Mouse (Mus musculus) MEL (cell line): ENCODE results near the gene Spire2. TPM values are rescaled to one million over a fixed set of nuclear protein-coding genes. Genes with fewer than 3 reads are reported as not detected.

ENCODE experiments used
- DNase-seq: peaks from one replicate; pipeline ENCODE4 v3.0.0; 2011; ENCODE audit warnings: low read depth, low spot score
- H3K27ac ChIP-seq: 2 replicates; pipeline ENCODE4 v1.5.1; 2012; ENCODE audit warnings: low read depth, mild to moderate bottlenecking, control low read depth, low read length, moderate library complexity; ENCODE audit not compliant: control insufficient read depth
- H3K27me3 ChIP-seq, 2 experiments: fragments of 150-350 bp in 1 of 2; sonication (generic) in 1 of 2; 2 replicates each; pipeline ENCODE4 v1.6.1; 2012; ENCODE audit warnings: low read length in 2 of 2, mild to moderate bottlenecking in 2 of 2, improper control_type of control experiment in 1 of 2, moderate library complexity in 1 of 2; ENCODE audit not compliant: insufficient read depth in 2 of 2, control insufficient read depth in 1 of 2
- H3K36me3 ChIP-seq, 2 experiments: 2 replicates each; pipeline ENCODE4 v1.6.1; 2012 to 2014; ENCODE audit warnings: low read length in 2 of 2, improper control_type of control experiment in 1 of 2, inconsistent platforms in 1 of 2, mild to moderate bottlenecking in 1 of 2; ENCODE audit not compliant: insufficient read depth in 2 of 2, control insufficient read depth in 1 of 2
- H3K4me1 ChIP-seq, 2 experiments: fragments of 150-350 bp in 1 of 2; sonication (generic) in 1 of 2; 2 replicates each; pipeline ENCODE4 v1.6.1; 2012; ENCODE audit warnings: low read length in 2 of 2, improper control_type of control experiment in 1 of 2, mild to moderate bottlenecking in 1 of 2; ENCODE audit not compliant: insufficient read depth in 2 of 2, control insufficient read depth in 1 of 2
- H3K4me3 ChIP-seq, 2 experiments: fragments of 150-350 bp in 1 of 2; sonication (generic) in 1 of 2; 2 replicates each; pipeline ENCODE4 v1.5.1; 2012; ENCODE audit warnings: low read depth in 2 of 2, low read length in 2 of 2, mild to moderate bottlenecking in 2 of 2, moderate library complexity in 2 of 2, control low read depth in 1 of 2, improper control_type of control experiment in 1 of 2; ENCODE audit not compliant: control insufficient read depth in 1 of 2, insufficient read depth in 1 of 2
- H3K79me2 ChIP-seq: 2 replicates; pipeline ENCODE4 v1.6.1; 2012; ENCODE audit warnings: mild to moderate bottlenecking, low read length, moderate library complexity; ENCODE audit not compliant: control insufficient read depth, poor library complexity, insufficient read depth
- H3K9ac ChIP-seq: 2 replicates; pipeline ENCODE4 v1.6.1; 2012; ENCODE audit warnings: low read depth, mild to moderate bottlenecking, control low read depth, low read length, moderate library complexity; ENCODE audit not compliant: control insufficient read depth, poor library complexity, severe bottlenecking
- H3K9me3 ChIP-seq: fragments of 150-350 bp; sonication (generic); replicated peaks from 2 replicates; pipeline ENCODE4 v1.6.1; 2012; ENCODE audit warnings: mild to moderate bottlenecking, low read length, improper control_type of control experiment, moderate library complexity; ENCODE audit not compliant: insufficient read depth
- BHLHE40 ChIP-seq: IDR thresholded peaks from 2 replicates; pipeline ENCODE4 v1.6.1; 2012; ENCODE audit warnings: low read depth, mild to moderate bottlenecking, inconsistent platforms, low read length, improper control_type of control experiment, borderline replicate concordance
- E2F4 ChIP-seq: IDR thresholded peaks from 2 replicates; pipeline ENCODE4 v1.6.1; 2011; ENCODE audit warnings: low read depth, low read length, improper control_type of control experiment, borderline replicate concordance
- EP300 ChIP-seq, 2 experiments: IDR thresholded peaks; 2 replicates each; pipeline ENCODE4 v1.6.1; 2011; ENCODE audit warnings: improper control_type of control experiment in 2 of 2, low read length in 2 of 2, low read depth in 1 of 2, mild to moderate bottlenecking in 1 of 2
- GABPA ChIP-seq: IDR thresholded peaks from 2 replicates; pipeline ENCODE4 v1.6.1; 2012; ENCODE audit warnings: low read depth, mild to moderate bottlenecking, inconsistent platforms, low read length, improper control_type of control experiment, moderate library complexity
- HCFC1 ChIP-seq: IDR thresholded peaks from 2 replicates; pipeline ENCODE4 v1.6.1; 2012; ENCODE audit warnings: low read depth, mild to moderate bottlenecking, inconsistent platforms, low read length, improper control_type of control experiment, moderate library complexity
- JUND ChIP-seq: IDR thresholded peaks from 2 replicates; pipeline ENCODE4 v1.6.1; 2011; ENCODE audit warnings: low read depth, mild to moderate bottlenecking, improper control_type of control experiment, low read length
- KAT2A ChIP-seq: conservative IDR thresholded peaks from 2 replicates; pipeline ENCODE4 v1.6.1; 2012; ENCODE audit warnings: low read depth, low read length, improper control_type of control experiment, inconsistent platforms
- MAFK ChIP-seq: IDR thresholded peaks from 2 replicates; pipeline ENCODE4 v1.6.1; 2011; ENCODE audit warnings: low read depth, mild to moderate bottlenecking, low read length, improper control_type of control experiment, borderline replicate concordance
- MAX ChIP-seq: IDR thresholded peaks from 2 replicates; pipeline ENCODE4 v1.6.1; 2011; ENCODE audit warnings: low read length, improper control_type of control experiment
- MYB ChIP-seq: IDR thresholded peaks from 2 replicates; pipeline ENCODE4 v1.6.1; 2011; ENCODE audit warnings: mild to moderate bottlenecking, low read depth, low read length, improper control_type of control experiment
- MYC ChIP-seq: IDR thresholded peaks from 2 replicates; pipeline ENCODE4 v1.6.1; 2011; ENCODE audit warnings: low read depth, mild to moderate bottlenecking, low read length, improper control_type of control experiment, moderate library complexity
- NELFE ChIP-seq: IDR thresholded peaks from 2 replicates; pipeline ENCODE4 v1.6.1; 2011; ENCODE audit warnings: low read depth, low read length, improper control_type of control experiment
- POLR2A ChIP-seq, 2 experiments: IDR thresholded peaks; 2 replicates each; pipeline ENCODE4 v1.6.1; 2011 to 2012; ENCODE audit warnings: low read length in 2 of 2, mild to moderate bottlenecking in 2 of 2, control low read depth in 1 of 2, improper control_type of control experiment in 1 of 2, low read depth in 1 of 2, moderate library complexity in 1 of 2; ENCODE audit not compliant: control insufficient read depth in 1 of 2, insufficient read depth in 1 of 2, poor library complexity in 1 of 2
- POLR2AphosphoS2 ChIP-seq: IDR thresholded peaks from 2 replicates; pipeline ENCODE4 v1.6.1; 2011; ENCODE audit warnings: low read length, improper control_type of control experiment
- POLR2AphosphoS5 ChIP-seq: IDR thresholded peaks from 2 replicates; pipeline ENCODE4 v1.6.1; 2012; ENCODE audit warnings: low read depth, borderline replicate concordance, mild to moderate bottlenecking, inconsistent platforms, low read length, moderate library complexity, mixed read lengths
- RAD21 ChIP-seq: IDR thresholded peaks from 2 replicates; pipeline ENCODE4 v1.6.1; 2011; ENCODE audit warnings: mild to moderate bottlenecking, low read depth, low read length, improper control_type of control experiment
- SMC3 ChIP-seq: IDR thresholded peaks from 2 replicates; pipeline ENCODE4 v1.6.1; 2011; ENCODE audit warnings: low read depth, low read length, improper control_type of control experiment
- TCF12 ChIP-seq: IDR thresholded peaks from 2 replicates; pipeline ENCODE4 v1.6.1; 2014; ENCODE audit warnings: low read depth, mild to moderate bottlenecking, inconsistent platforms, low read length, improper control_type of control experiment, moderate library complexity
- USF1 ChIP-seq: IDR thresholded peaks from 2 replicates; pipeline ENCODE4 v1.6.1; 2014; ENCODE audit warnings: low read depth, mild to moderate bottlenecking, inconsistent platforms, low read length, improper control_type of control experiment, moderate library complexity
- USF2 ChIP-seq, 2 experiments: IDR thresholded peaks; 2 replicates each; pipeline ENCODE4 v1.6.1; 2011 to 2012; ENCODE audit warnings: improper control_type of control experiment in 2 of 2, low read length in 2 of 2, borderline replicate concordance in 1 of 2, inconsistent platforms in 1 of 2, low read depth in 1 of 2, mild to moderate bottlenecking in 1 of 2; ENCODE audit not compliant: insufficient read depth in 1 of 2
- ZC3H11A ChIP-seq: IDR thresholded peaks from 2 replicates; pipeline ENCODE4 v1.6.1; 2012; ENCODE audit warnings: low read depth, mild to moderate bottlenecking, inconsistent platforms, low read length, improper control_type of control experiment
- ZNF384 ChIP-seq: IDR thresholded peaks from 2 replicates; pipeline ENCODE4 v1.6.1; 2012; ENCODE audit warnings: low read depth, mild to moderate bottlenecking, inconsistent platforms, low read length, improper control_type of control experiment
- polyA plus RNA-seq, 2 experiments: library from polyadenylated mRNA; stranded (reverse) in 1 of 2; unstranded in 1 of 2; fragments of >175 nt in 1 of 2; fragments of >200 nt in 1 of 2; gene quantifications; 2 replicates each; pipeline versions ENCODE4 v1.2.1 to v1.2.4; 2012; ENCODE audit warnings: low replicate concordance in 2 of 2, low read depth in 1 of 2; ENCODE audit not compliant: insufficient read length in 2 of 2, insufficient read depth in 1 of 2, missing spikeins in 1 of 2
- total RNA-seq: library from RNA; depleted of rRNA; stranded (reverse); fragments of 300-350 nt; gene quantifications from 2 replicates; pipeline ENCODE4 v1.2.3, GENCODE M21; 2012

The Spire2 gene
- total and polyA plus RNA-seq, 3 experiments = 1.1 to 5.4 TPM; not detected in 1

GRCm38 (mm10) chr8:123345856-123346255, 13.3 kb downstream of the Spire2 start:
- H3K27me3 ChIP-seq = no peaks in the 10 kb centered on the region
- no peak overlapping the region for H3K9ac ChIP-seq
- no peaks in the 10 kb centered on the region for H3K4me1 ChIP-seq
- no peak overlapping the region for H3K4me3 ChIP-seq
- H3K36me3 ChIP-seq = no peaks in the 10 kb centered on the region; a peak in 1 of 4 replicates
- no peak for DNase-seq
- H3K79me2 ChIP-seq = no peaks in the 10 kb centered on the region
- no peak overlapping the region for H3K27ac ChIP-seq
- H3K9me3 ChIP-seq = no peaks in the 10 kb centered on the region
- TF ChIP-seq GABPA (no peak), MAFK (no peak), EP300 (IDR thresholded peaks at IDR 0.05; ENCODE audit: low read depth in 1 of 2, low read length in 2 of 2) (no peak), MYC (no peak)

DNA sequence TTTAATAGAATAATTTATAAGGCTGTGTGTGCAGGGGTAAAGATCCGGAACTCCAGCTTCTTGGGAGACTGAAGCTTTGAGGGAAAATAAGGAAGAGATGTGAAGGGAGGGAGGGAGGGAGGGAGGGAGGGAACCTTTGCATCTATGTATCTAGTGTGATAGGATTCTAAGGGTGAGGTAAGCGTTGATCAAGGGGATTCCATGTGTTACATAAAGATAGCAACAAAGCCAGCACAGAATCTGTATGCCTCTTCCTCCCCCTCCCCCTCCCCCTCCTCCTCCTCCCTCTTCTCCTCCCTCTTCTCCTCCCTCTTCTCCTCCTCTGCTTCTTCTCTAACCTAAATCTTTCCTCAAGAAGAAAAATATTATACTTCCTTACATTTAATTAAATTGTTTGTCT, 14.8 kb downstream of the Spire2 start:
- Histone ChIP-seq H3K79me2 (no peaks in the 10 kb centered on the region), H3K9ac (no peak overlapping the region)

DNA sequence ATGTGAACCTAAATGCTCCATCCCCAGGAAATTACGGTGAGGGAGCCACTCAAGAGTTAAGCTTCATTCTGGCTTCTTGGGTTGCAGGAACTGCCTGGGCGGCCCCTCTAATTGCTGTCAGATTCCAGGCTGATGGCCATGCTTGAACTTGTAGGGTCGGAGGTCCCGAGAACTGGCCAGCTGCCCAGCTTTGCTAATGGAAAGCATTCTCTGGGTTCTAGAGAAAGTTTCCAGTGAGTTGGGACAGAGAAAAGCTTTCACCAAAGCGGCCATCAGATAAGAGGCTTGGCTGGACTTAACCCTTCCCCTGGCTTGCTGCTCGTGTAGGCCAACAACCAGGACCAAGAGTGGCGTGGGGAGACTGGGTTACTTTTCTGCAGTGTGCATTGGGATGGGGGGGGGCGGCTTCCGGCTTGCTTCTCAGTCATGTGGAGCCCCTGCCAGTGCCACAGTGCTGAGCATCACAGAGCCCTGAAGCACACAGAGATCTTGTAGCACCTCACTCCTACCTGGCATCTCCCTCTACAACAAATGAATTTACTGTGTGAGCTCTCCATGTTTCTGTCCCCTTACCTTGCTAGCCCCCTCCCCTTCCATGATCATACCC, 15.8 kb downstream of the Spire2 start:
- Histone ChIP-seq H3K4me1 (no peaks in the 10 kb centered on the region), H3K4me3 (no peak overlapping the region)
- no peak for TF ChIP-seq SMC3
- TF ChIP-seq MAFK = no peak
- TF ChIP-seq KAT2A = no peak
- no peak for TF ChIP-seq POLR2AphosphoS5
- TF ChIP-seq BHLHE40 = no peak
- TF ChIP-seq NELFE = no peak
- TF ChIP-seq POLR2AphosphoS2 = no peak
- no peak for TF ChIP-seq HCFC1
- TF ChIP-seq, all 39 proteins: peak for 0
- Histone ChIP-seq H3K79me2 (no peaks in the 10 kb centered on the region), H3K9me3 (no peaks in the 10 kb centered on the region), H3K36me3 (no peaks in the 10 kb centered on the region), H3K9ac (no peak overlapping the region), H3K27ac (no peak overlapping the region), H3K27me3 (no peaks in the 10 kb centered on the region)
- DNase-seq = no peak

More for the DNA sequence above, 14.8 kb downstream of the Spire2 start:
- Histone ChIP-seq H3K4me3 (no peak overlapping the region), H3K4me1 (no peaks in the 10 kb centered on the region), H3K36me3 (no peaks in the 10 kb centered on the region; a peak in 1 of 4 replicates), H3K9me3 (no peaks in the 10 kb centered on the region), H3K27me3 (no peaks in the 10 kb centered on the region), H3K27ac (no peak overlapping the region)
- TF ChIP-seq POLR2AphosphoS2 (no peak), POLR2A (IDR thresholded peaks at IDR 0.05; ENCODE audit: control insufficient read depth in 1 of 2, insufficient read depth in 1 of 2, low read depth in 1 of 2, low read length in 2 of 2, poor library complexity in 1 of 2) (no peak), MYB (no peak), USF2 (IDR thresholded peaks at IDR 0.05; ENCODE audit: borderline replicate concordance in 1 of 2, insufficient read depth in 1 of 2, low read depth in 1 of 2, low read length in 2 of 2) (no peak), HCFC1 (no peak), MAX (no peak), ZC3H11A (no peak), MYC (no peak), E2F4 (no peak), ZNF384 (no peak), TCF12 (no peak), SMC3 (no peak), NELFE (no peak), JUND (no peak), RAD21 (no peak), USF1 (no peak), KAT2A (no peak)
- no peak for DNase-seq
